Mouse (Mus musculus) CD4-positive naive resting alpha-beta T cell, adult 76 days (primary cell): ENCODE data around the gene Timm8a1. TPM values are rescaled to one million over a fixed set of nuclear protein-coding genes. Genes with fewer than 3 reads are reported as not detected.

Source experiments
- total RNA-seq: library from RNA; stranded (reverse); gene quantifications from one replicate; pipeline ENCODE4 v1.2.4, GENCODE M21; 2023

The Timm8a1 gene
- 11.3 TPM for total RNA-seq

DNA sequence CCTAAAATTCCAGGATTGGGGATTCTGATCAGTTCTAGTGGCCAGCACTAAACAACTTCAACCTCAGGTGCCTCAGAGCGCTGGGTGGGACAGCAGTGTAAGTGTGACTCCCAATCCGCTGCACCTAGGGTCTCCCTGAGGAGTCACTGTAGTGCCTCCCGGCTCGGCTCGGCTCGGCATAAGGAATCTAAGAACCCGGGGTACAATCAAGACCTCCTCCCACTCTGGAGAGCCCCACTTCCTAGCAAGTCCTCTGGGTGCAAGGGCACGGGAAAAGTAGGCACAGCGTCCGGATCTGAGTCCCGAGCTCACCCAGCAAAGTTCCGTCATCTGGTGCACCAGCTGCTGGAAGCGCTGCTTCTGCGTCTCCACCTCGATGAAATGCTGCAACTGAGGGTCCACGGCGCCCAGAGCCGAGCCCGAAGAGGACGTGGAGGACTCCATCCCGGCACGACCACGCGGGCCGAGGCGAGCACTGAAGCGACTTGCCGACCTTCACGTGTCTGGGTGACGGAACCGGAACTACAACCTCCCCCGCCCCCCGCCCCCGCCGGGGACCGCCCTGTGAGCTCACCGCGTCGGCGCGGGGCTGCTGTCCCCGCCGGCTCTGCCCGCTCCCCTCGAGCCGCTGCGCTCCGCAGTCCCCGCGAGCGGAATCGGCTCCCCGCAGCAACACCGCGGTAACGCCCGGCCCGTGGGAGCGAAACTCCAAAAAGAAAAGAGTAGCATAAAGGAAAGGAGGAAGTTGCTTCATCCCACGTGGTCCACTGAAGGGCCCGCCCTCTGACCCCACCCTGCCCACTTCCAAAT is at the start of gene Timm8a1:
Gene Timm8a1, minus strand, starts transcription at position 721 of the 810 bp plus-strand sequence.

DNA sequence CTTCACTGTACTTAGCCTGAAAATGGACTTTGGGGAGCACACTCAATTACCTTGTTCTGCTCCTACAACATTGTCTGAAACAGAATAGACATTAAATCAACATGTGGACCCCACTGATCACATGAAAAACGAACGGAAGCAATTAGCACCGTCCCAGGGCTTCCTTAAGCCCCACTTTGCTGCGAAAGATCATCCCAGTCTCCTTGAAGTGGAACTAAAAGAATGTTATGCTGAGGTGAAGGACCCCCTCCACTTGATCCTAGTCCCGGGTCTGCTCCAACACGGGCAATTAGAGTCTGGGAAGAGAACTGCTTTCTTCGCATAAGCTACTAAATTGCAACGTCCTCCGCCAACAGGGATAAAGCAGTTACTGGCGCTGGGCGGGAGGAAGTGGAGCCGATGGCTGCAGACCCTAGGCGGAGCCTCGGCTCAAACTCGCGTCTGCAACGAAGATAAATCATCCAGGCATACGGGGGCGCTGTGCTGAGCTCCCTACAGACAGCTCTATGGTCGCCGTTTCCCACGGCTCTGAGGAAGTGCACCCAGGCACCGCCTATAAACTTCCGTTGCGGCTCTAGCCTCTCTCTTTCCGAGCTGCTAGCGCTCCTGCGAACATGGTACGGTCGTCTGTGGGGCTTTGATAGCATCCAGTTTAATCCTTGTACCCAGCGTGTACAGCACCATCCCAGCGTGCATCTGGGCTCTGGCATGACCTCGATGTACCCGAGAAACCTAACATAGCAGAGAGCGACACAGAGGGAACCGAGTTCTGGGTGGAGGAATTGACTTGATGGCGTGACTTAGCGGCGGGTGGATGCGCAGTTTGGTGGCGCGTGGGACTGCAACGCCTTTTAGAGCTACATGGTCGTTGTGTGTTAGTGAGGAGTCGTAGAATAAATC is 43.7 kb upstream of the Timm8a1 start, which contains the start of gene Rpl36a:
Gene Rpl36a, plus strand, starts transcription at position 552 of the 900 bp plus-strand sequence.

GRCm38 (mm10) chrX:134582888-134583669 is 41.4 kb upstream of the Timm8a1 start, which contains the start of gene Btk:
Btk (minus strand) TSS chrX:134583570.

Other genes starting within 250 kb of the Timm8a1 start
- 0.97 TPM for gene Tmem35a, start 246.6 kb downstream of the Timm8a1 start, total RNA-seq
- 1.9 TPM for gene Cenpi, start 233.8 kb downstream of the Timm8a1 start, total RNA-seq
- gene Drp2, start 137.3 kb downstream of the Timm8a1 start, total RNA-seq, result not detected
- not detected for gene Taf7l, start 65.4 kb downstream of the Timm8a1 start, total RNA-seq
- 9.3 TPM for gene Btk, start 41.7 kb upstream of the Timm8a1 start, total RNA-seq
- gene Rpl36a, start 43.8 kb upstream of the Timm8a1 start, total RNA-seq, result 638 TPM
- 24.0 TPM for gene Gla, start 59.3 kb upstream of the Timm8a1 start, total RNA-seq
- gene Hnrnph2, start 59.3 kb upstream of the Timm8a1 start, total RNA-seq, result 137 TPM
- 5.7 TPM for gene Armcx4, start 144.7 kb upstream of the Timm8a1 start, total RNA-seq
- 5.2 TPM for gene Armcx1, start 176.1 kb upstream of the Timm8a1 start, total RNA-seq
- 2.7 TPM for gene Armcx6, start 209.6 kb upstream of the Timm8a1 start, total RNA-seq
- gene Armcx3, start 214.7 kb upstream of the Timm8a1 start, total RNA-seq, result 9.4 TPM